Mouse (Mus musculus) bone marrow macrophage, adult 2 months (primary cell): ENCODE data around the gene Gm20388.

Source experiments
- CTCF ChIP-seq: IDR thresholded peaks from 2 replicates; pipeline ENCODE4 v1.5.1; 2012; ENCODE audit warnings: low read depth, mild to moderate bottlenecking, low read length, moderate library complexity
- POLR2A ChIP-seq: IDR thresholded peaks from 2 replicates; pipeline ENCODE4 v1.6.1; 2012; ENCODE audit warnings: mild to moderate bottlenecking, low read depth, low read length, borderline replicate concordance

GRCm38 (mm10) chr8:121879712-121880111 lies 1969.1 kb downstream of the Gm20388 start:
- TF ChIP-seq POLR2A (no peak), CTCF (no peak)
